Mouse (Mus musculus): ENCODE measurements around the gene Trak1. TPM values are rescaled to one million over a fixed set of nuclear protein-coding genes. Genes with fewer than 3 reads are reported as not detected.
"Not testable (repeated sequence)": the region's sequence is repeated elsewhere in the genome, so short reads cannot be mapped to it uniquely, and the experiment has no call there.

The Trak1 gene
- total RNA-seq, 2 experiments from 2014 or later = 156 to 204 TPM

DNA sequence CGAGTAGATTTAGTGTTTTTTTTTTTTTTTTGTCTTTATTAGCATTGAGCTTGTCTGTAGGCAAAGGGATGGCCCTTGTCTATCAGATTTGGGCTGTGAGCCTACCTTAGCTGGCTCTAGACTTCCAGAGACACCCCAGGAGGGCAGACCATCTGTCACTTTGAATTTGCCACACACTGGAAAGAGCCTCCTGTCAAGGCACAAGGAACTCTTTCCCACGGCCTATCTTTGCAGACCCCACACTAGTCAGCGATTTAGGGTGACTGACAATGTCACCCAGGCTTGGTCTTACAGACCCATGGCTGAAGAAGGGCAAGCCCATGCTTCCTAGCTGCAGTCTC is 147.0 kb downstream of the Trak1 start:
- TF ChIP-seq CTCF (IDR thresholded peaks at IDR 0.05) = no peak
- H3K27ac ChIP-seq = no peak overlapping the region
- intact Hi-C loops (cut with DNase I) = no loop called here

DNA sequence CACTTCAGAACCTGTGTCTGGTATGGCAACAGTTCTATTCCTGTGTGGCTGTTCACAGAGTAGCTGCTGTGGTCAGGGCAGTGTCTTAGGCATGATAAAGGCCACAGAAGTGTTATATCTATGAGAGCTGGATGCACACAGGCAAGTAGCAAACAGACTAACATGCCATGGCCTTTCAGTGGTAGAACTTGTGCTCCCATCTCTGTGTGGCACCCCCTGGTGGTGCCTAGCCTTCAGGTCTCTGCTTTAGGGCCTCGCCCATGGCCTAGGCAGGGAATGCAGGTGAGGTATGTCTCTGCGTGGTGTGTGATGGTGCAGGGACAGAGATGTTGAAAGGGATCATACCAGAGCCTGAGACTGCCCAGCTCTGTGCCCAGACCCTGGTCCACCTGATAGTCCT is 148.1 kb downstream of the Trak1 start:
- Histone ChIP-seq H3K27ac (no peak overlapping the region), H3K4me3 (no peak overlapping the region)
- TF ChIP-seq CTCF (IDR thresholded peaks at IDR 0.05) = peak; percentile 59
- DNase-seq = peak; percentile 51
- intact Hi-C loops (cut with DNase I) = no loop called here

More for the DNA sequence above, 147.0 kb downstream of the Trak1 start:
- no peak for DNase-seq
- no peak overlapping the region for H3K4me3 ChIP-seq

- H3K4me3 ChIP-seq = no peak overlapping the region
- no peak for DNase-seq
- intact Hi-C loops (cut with DNase I) = no loop called here
- no peak for TF ChIP-seq CTCF (IDR thresholded peaks at IDR 0.05)
- H3K27ac ChIP-seq = no peak overlapping the region
Observed at GRCm38 (mm10) chr9:121446431-121446831, 149.1 kb downstream of the Trak1 start.

DNA sequence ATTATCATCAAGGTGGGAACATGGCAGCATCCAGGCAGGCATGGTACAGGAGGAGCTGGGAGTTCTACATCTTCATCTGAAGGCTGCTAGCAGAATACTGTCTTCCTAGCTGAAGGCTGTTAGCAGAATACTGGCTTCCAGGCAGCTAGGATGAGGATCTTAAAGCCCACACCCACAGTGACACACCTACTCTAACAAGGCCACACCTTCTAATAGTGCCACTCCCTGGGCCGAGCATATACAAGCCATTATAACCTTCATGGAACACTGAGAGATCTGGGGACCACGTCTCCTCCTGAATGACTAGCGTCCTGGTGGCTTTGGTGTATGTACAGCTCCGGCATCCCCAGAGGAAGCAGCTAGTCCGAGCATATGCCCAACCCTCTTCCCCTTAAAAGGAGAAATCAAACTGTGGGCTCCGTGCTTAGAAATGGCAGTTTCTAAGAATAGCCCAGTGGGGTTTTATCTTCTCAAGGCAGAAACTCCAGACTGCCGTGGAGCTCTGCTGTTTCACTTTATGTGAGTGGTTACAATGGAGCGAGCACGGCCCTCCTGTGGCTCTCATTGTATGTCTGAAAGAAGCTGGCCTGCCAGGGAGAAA is 155.1 kb downstream of the Trak1 start:
- H3K4me3 ChIP-seq; intact Hi-C loops (cut with DNase I); DNase-seq; H3K27ac ChIP-seq: not testable (repeated sequence)

- intact Hi-C loops (cut with DNase I) = loop anchor here (5.0 kb wide), 2 partner anchors 68 to 208 kb away; no protein-coding TSS in a partner anchor
Observed at GRCm38 (mm10) chr9:121454891-121455290, 157.6 kb downstream of the Trak1 start.

DNA sequence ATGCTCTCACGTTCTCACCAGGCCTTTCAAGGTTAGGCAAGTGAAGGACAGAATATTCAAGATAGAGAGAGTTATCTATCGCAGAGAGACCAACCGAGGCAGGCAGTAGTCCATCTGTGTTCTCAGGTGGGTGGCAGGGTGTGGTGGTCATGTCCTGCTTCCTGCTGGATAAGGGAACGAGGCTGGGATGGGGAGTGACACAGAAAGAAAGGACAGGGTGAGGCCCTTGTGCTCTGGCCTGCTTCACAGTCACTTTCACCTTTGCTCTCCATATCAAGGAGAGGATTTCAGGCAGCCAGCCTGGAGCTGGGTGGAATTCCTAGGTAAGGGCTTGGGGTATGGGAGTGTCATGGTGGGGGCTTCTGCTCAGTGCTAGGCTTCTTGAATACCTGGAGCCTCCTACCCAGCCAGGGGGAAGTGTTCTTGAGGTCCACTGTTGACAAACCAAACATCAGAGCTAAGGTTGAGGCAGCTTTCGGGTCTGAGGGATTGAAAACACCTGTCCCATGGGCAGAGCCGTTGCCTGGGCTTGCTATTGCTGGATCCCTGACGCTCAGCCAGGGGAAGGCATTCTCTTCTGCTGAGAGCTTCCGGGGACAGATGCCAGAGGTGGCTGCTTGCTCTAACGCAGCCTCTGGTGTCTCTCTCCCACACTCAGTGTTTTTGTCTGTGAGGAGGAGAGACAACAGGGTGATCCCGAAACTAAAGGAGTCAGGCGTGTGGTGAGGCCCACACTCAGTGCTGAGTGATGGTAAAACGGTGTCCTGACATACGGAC is 159.6 kb downstream of the Trak1 start:
- intact Hi-C loops (cut with DNase I) = loop anchor here (5.0 kb wide), 2 partner anchors 70 to 210 kb away; no protein-coding TSS in a partner anchor
- H3K27ac ChIP-seq = no peak overlapping the region
- DNase-seq = peak; percentile 44
- TF ChIP-seq CTCF (IDR thresholded peaks at IDR 0.05) = no peak
- H3K4me3 ChIP-seq = no peak overlapping the region

More at GRCm38 (mm10) chr9:121454891-121455290, 157.6 kb downstream of the Trak1 start:
- Histone ChIP-seq H3K27ac (no peak overlapping the region), H3K4me3 (no peak overlapping the region)
- no peak for DNase-seq
- no peak for TF ChIP-seq CTCF (IDR thresholded peaks at IDR 0.05)

GRCm38 (mm10) chr9:121458466-121458865 is 161.2 kb downstream of the Trak1 start:
- no peak overlapping the region for H3K27ac ChIP-seq
- intact Hi-C loops (cut with DNase I) = loop anchor here (5.0 kb wide), 2 partner anchors 71 to 211 kb away; no protein-coding TSS in a partner anchor
- no peak overlapping the region for H3K4me3 ChIP-seq
- peak; percentile 95 for TF ChIP-seq CTCF (IDR thresholded peaks at IDR 0.05)
- peak; percentile 63 for DNase-seq

- H3K27ac ChIP-seq = no peak overlapping the region
- intact Hi-C loops (cut with DNase I) = loop anchor here (5.0 kb wide), 2 partner anchors 73 to 213 kb away; no protein-coding TSS in a partner anchor
- DNase-seq = no peak
- TF ChIP-seq CTCF (IDR thresholded peaks at IDR 0.05) = no peak
- no peak overlapping the region for H3K4me3 ChIP-seq
Observed at GRCm38 (mm10) chr9:121459950-121460349, 162.6 kb downstream of the Trak1 start.

DNA sequence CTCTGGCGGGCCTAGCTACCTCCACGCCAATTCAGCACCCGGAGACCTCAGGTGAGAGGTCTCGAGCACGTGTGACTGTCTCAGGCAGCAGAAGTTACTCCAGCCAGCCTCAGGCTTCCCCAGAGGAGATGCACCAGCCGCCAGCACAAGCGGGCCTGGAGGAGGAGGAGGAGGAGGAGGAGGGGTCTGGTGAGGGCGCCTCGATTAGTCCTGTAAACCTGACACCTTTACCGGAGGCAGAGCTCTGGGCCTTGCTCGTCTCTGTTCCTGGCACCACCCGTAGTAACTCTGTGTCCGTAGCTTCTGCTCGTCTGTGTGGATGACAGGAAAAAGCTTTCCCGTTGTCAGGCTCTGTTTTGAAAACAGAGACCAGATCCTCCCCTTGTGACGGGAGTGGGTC is 163.2 kb downstream of the Trak1 start:
- intact Hi-C loops (cut with DNase I) = no loop called here
- Histone ChIP-seq H3K27ac (no peak overlapping the region), H3K4me3 (no peak overlapping the region)
- TF ChIP-seq CTCF (IDR thresholded peaks at IDR 0.05) = no peak
- DNase-seq = no peak

GRCm38 (mm10) chr9:121467460-121467859 is 170.2 kb downstream of the Trak1 start:
- TF ChIP-seq CTCF (IDR thresholded peaks at IDR 0.05) = no peak
- Histone ChIP-seq H3K4me3 (no peak overlapping the region), H3K27ac (peak overlapping the region; percentile 1; the same call in 1 of the 2 replicates)
- no peak for DNase-seq
- intact Hi-C loops (cut with DNase I) = no loop called here

DNA sequence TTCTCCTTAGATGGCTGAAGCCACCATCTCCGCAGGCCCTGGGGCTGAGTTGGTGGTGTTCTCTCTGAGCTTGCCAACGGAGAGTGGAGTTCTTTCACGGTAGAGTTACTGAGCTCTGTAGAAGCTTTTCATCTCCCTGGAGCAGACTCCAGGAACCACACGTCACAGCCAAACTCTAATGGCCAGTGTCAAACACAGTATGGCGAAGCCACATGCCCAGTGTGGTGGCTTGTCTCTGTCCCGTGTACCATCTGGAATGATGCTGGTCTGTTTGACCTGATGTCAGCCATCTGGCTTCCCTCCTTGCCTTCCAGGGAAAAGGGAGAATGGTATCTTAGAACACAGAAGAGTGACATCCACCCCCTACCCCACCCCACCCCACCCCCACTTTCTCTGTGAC is 172.4 kb downstream of the Trak1 start:
- no peak for DNase-seq
- TF ChIP-seq CTCF (IDR thresholded peaks at IDR 0.05) = no peak
- H3K27ac ChIP-seq = no peak overlapping the region
- H3K4me3 ChIP-seq = no peak overlapping the region
- intact Hi-C loops (cut with DNase I) = no loop called here

GRCm38 (mm10) chr9:121474771-121475170 is 177.5 kb downstream of the Trak1 start:
- intact Hi-C loops (cut with DNase I) = loop anchor here (5.0 kb wide), 1 partner anchor 203 kb away; no protein-coding TSS in a partner anchor
- TF ChIP-seq CTCF (IDR thresholded peaks at IDR 0.05) = peak; percentile 40
- Histone ChIP-seq H3K4me3 (no peak overlapping the region), H3K27ac (no peak overlapping the region)
- no peak for DNase-seq
